Mouse (Mus musculus) erythroblast, adult 5-6 weeks (primary cell): ENCODE measurements around the gene Slc6a9. TPM values are rescaled to one million over a fixed set of nuclear protein-coding genes. Genes with fewer than 3 reads are reported as not detected.

Source experiments
- total RNA-seq, 2 experiments: library from RNA; stranded (forward) in 1 of 2; stranded (reverse) in 1 of 2; fragments of 150-400 nt in 1 of 2; fragments of 200-764, 138-1000 nt in 1 of 2; gene quantifications; 2 replicates each; pipeline versions ENCODE4 v1.2.3 to v1.2.4; 2015 to 2017; ENCODE audit warnings: low replicate concordance in 2 of 2

Slc6a9 gene
- total RNA-seq, 2 experiments from 2014 or later = 161 to 274 TPM

Other genes with a start within 250 kb of the Slc6a9 start
- 5.6 and 9.8 TPM in 2 replicates for gene Dmap1, start 152.2 kb upstream of the Slc6a9 start, total RNA-seq (2015; ENCODE audit: low replicate concordance)
- 6.7 and 17.0 TPM in 2 replicates for gene Dmap1, start 152.2 kb upstream of the Slc6a9 start, total RNA-seq (2017; ENCODE audit: low replicate concordance)
- gene Gm12845, start 110.1 kb upstream of the Slc6a9 start, total RNA-seq (2015; ENCODE audit: low replicate concordance) = not detected in 2 replicates
- not detected in 2 replicates for gene Gm12845, start 110.1 kb upstream of the Slc6a9 start, total RNA-seq (2017; ENCODE audit: low replicate concordance)
- gene Klf17, start 68.9 kb upstream of the Slc6a9 start, total RNA-seq (2015; ENCODE audit: low replicate concordance) = not detected in 2 replicates
- 0.51 TPM in 1 of 2 replicates, not detected in the other for gene Klf17, start 68.9 kb upstream of the Slc6a9 start, total RNA-seq (2017; ENCODE audit: low replicate concordance)
- gene Ccdc24, start 38.1 kb downstream of the Slc6a9 start, total RNA-seq (2015; ENCODE audit: low replicate concordance) = not detected in 2 replicates
- 0.43 and 5.3 TPM in 2 replicates for gene Ccdc24, start 38.1 kb downstream of the Slc6a9 start, total RNA-seq (2017; ENCODE audit: low replicate concordance)
- gene B4galt2, start 49.0 kb downstream of the Slc6a9 start, total RNA-seq (2015; ENCODE audit: low replicate concordance) = 0.19 TPM in 1 of 2 replicates, not detected in the other
- gene B4galt2, start 49.0 kb downstream of the Slc6a9 start, total RNA-seq (2017; ENCODE audit: low replicate concordance) = 0.14 TPM in 1 of 2 replicates, not detected in the other
- gene Atp6v0b, start 52.8 kb downstream of the Slc6a9 start, total RNA-seq (2015; ENCODE audit: low replicate concordance) = 214 and 246 TPM in 2 replicates
- 60.4 and 72.2 TPM in 2 replicates for gene Atp6v0b, start 52.8 kb downstream of the Slc6a9 start, total RNA-seq (2017; ENCODE audit: low replicate concordance)
- gene Dph2, start 57.5 kb downstream of the Slc6a9 start, total RNA-seq (2015; ENCODE audit: low replicate concordance) = 0.96 and 2.9 TPM in 2 replicates
- 0.51 and 1.5 TPM in 2 replicates for gene Dph2, start 57.5 kb downstream of the Slc6a9 start, total RNA-seq (2017; ENCODE audit: low replicate concordance)
- gene Ipo13, start 80.5 kb downstream of the Slc6a9 start, total RNA-seq (2015; ENCODE audit: low replicate concordance) = 8.5 and 14.2 TPM in 2 replicates
- 3.2 and 4.0 TPM in 2 replicates for gene Ipo13, start 80.5 kb downstream of the Slc6a9 start, total RNA-seq (2017; ENCODE audit: low replicate concordance)
- gene Artn, start 95.3 kb downstream of the Slc6a9 start, total RNA-seq (2015; ENCODE audit: low replicate concordance) = 9.6 TPM in 1 of 2 replicates, not detected in the other
- 0.85 and 1.3 TPM in 2 replicates for gene Artn, start 95.3 kb downstream of the Slc6a9 start, total RNA-seq (2017; ENCODE audit: low replicate concordance)